Mouse (Mus musculus): ENCODE results near the gene Rad51b. TPM values are rescaled to one million over a fixed set of nuclear protein-coding genes. Genes with fewer than 3 reads are reported as not detected.

Gene Rad51b
- total RNA-seq, 2 experiments from 2014 or later: 10.8 to 19.0 TPM

GRCm38 (mm10) chr12:79433724-79434442 lies 136.8 kb downstream of the Rad51b start:
- peak; percentile 64 for ATAC-seq (replicated peaks; ENCODE audit: poor library complexity, severe bottlenecking)

DNA sequence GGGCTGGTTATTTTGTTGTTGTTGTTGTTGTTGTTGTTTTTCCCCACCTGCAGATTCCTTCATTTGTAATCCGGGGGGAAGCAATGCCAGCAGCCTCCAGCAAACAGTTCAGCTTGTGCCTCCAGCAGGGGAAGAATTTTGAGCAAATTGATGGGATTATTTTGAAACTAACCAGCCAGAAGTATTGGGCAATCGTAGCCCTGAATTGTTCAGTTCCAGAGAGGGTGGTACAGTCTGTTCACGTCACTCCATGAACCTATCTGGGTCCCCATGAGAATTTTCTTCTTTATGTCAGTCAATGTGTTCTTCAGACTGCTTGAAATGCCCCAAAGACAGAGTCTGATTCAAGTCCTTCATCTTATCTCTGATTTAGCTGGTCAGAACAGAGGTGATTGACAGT lies 138.4 kb downstream of the Rad51b start:
- peak; percentile 77 for ATAC-seq (replicated peaks; ENCODE audit: poor library complexity, severe bottlenecking)

- no peak for ATAC-seq (replicated peaks; ENCODE audit: poor library complexity, severe bottlenecking)
These were observed 139.0 kb downstream of the Rad51b start for GRCm38 (mm10) chr12:79436035-79436434.

DNA sequence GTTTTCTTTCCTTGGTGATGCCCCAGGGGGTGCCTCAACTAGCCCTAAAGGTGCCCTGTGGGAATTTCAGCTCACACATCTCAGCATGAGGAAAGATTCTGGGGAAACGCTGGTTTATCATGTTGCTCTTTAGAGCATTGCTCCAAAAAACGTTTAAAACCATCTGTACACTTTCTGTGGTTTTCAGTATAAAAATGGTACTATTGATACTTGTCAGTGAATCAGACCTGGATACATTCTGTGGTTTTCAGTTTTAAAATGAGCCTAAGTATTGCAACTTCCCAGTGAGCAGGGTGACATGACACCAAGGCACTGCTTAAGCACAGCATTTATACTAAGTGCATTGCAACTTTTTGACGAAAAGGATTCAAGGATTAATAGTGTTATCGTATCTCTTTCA lies 139.8 kb downstream of the Rad51b start:
- no peak for ATAC-seq (replicated peaks; ENCODE audit: poor library complexity, severe bottlenecking)

DNA sequence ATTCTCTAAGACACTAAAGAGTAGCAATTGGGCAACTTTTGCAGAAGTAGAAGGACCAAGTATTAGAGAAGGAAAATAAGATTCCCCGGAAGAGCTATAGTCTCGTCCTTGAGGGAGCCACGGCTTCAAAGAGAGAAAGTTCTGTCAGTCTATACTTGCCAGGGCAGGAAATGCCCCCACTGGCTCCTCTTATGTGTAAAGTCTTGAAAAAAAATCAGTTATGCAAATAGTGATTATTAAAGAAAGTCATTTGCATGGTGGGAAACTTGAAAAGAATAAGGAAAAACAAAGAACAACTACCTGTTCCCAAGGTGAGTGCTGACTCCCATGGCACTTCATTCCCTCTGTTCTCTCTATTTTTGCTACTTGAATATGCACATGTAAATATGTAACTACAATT lies 140.5 kb downstream of the Rad51b start:
- ATAC-seq (replicated peaks; ENCODE audit: poor library complexity, severe bottlenecking): no peak

DNA sequence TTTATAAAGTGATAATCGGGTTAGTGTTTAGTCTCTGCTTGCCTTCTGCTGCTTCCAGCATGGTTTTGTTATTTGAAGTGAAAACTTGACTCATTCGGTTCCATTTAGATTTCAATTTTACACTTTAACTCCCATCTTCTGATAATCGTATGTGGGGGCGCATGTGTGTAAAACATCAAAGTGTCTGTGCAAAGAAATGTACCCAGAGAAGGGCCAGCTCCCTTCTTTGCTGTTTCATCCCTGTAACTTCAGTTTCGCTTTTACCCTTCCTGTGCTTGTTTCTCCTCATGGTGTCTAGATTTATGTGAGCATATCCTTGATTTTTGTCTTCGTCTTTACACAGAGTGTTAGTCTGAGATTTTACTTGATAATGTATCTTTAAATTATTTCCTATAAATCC lies 142.9 kb downstream of the Rad51b start:
- no peak for ATAC-seq (replicated peaks; ENCODE audit: poor library complexity, severe bottlenecking)

GRCm38 (mm10) chr12:79441210-79442005 lies 144.3 kb downstream of the Rad51b start:
- ATAC-seq (replicated peaks; ENCODE audit: poor library complexity, severe bottlenecking): peak; percentile 52

- ATAC-seq (replicated peaks; ENCODE audit: poor library complexity, severe bottlenecking): no peak
These were observed 145.0 kb downstream of the Rad51b start for GRCm38 (mm10) chr12:79442126-79442525.

DNA sequence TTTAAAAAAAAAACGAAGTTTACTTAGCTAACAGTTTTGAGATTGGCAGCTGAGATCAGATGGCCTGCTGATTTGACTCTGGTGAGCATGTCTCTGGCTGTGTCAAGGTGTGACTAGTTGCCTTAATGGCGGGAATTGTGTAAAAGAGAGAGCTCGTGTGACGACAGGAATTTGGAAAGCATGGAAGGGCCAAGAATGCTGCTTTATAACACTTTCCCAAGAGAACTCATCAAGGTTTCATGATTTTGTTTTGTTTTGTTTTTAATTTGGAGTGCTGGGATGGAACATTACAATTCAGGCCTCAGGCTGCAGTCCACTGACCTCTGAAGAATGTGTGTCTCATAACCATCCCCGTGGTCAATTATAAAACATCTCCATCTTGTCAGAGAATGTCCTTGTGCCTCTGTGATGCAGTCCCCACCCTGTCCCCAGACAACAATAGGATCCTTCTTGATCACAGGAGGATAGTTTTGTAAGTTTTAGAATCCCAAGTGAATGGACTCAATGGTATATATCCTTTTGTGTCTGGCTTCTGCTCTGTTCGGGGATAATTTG lies 145.8 kb downstream of the Rad51b start:
- ATAC-seq (replicated peaks; ENCODE audit: poor library complexity, severe bottlenecking): no peak

- ATAC-seq (replicated peaks; ENCODE audit: poor library complexity, severe bottlenecking): no peak
These were observed 147.6 kb downstream of the Rad51b start for GRCm38 (mm10) chr12:79444646-79445045.

DNA sequence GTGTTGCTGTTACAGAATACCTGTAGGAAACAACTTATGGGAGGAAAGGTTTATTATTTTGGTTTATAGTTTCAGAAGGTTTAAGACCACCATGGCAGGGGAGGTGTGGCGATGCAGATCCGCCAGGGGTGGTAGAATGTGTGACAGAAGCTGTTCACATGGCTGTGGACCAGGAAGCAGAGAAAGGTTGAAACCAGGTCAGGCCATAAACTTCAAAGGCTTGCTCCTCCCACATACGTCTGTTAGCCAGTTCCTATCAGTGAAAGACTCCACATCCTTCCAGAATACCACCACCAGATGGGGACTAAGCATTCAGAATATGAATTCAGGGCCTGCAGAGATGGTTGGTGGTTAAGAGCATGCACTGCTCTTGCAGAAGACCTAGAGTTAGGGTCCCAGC lies 150.0 kb downstream of the Rad51b start:
- no peak for ATAC-seq (replicated peaks; ENCODE audit: poor library complexity, severe bottlenecking)

DNA sequence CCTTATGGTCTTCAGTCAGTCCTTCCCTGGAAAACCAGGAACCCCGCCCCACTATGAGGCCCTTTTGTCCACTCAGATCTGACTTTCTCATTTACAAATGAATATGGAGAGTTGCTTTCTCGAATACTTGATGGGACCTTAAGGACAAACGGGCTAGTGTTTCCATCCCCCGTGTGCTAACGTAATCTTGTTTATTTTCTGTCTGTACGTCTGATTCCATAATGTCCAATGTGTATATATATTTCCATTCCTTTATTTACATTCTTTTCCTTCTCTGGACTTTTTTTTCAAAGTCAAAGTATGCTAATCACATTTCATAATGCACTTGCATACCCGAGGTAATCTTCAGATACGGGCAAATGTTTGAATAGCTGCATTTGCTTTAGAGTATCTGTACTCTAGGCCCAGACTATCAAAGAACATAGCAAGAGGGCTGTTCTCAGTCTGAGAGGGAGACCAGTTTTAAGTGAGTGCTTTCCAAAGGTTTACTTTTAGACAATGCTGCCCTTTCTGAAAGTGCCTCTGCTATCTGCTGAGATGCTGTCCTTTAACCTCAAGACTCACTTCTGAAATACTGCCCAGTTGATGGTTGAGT lies 152.8 kb downstream of the Rad51b start:
- no peak for ATAC-seq (replicated peaks; ENCODE audit: poor library complexity, severe bottlenecking)

GRCm38 (mm10) chr12:79452882-79453281 lies 155.8 kb downstream of the Rad51b start:
- peak; percentile 63 for ATAC-seq (replicated peaks; ENCODE audit: poor library complexity, severe bottlenecking)

DNA sequence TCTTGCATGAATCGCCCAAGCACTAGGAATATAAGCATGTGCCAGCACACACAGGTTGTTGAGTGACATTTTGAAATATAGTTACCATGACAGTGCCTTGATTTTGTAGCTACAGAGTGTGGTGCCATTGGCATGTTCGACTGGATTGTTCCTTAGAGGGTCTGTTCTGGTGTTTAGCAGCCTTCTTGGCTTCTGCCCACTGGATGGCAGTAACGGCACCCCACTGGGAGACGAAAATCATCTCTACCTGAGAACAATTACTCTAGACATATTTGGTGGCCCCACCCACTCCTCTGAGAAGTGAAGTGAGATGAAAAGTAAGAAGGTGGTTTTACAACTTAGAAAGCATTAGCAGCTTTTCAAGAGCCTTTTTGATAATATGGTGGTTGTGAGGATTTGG lies 156.9 kb downstream of the Rad51b start:
- no peak for ATAC-seq (replicated peaks; ENCODE audit: poor library complexity, severe bottlenecking)

GRCm38 (mm10) chr12:79455061-79455847 lies 158.2 kb downstream of the Rad51b start:
- no peak for ATAC-seq (replicated peaks; ENCODE audit: poor library complexity, severe bottlenecking)

- ATAC-seq (replicated peaks; ENCODE audit: poor library complexity, severe bottlenecking): no peak
These were observed 158.7 kb downstream of the Rad51b start for GRCm38 (mm10) chr12:79455848-79456164.

- no peak for ATAC-seq (replicated peaks; ENCODE audit: poor library complexity, severe bottlenecking)
These were observed 159.2 kb downstream of the Rad51b start for GRCm38 (mm10) chr12:79456251-79456650.

DNA sequence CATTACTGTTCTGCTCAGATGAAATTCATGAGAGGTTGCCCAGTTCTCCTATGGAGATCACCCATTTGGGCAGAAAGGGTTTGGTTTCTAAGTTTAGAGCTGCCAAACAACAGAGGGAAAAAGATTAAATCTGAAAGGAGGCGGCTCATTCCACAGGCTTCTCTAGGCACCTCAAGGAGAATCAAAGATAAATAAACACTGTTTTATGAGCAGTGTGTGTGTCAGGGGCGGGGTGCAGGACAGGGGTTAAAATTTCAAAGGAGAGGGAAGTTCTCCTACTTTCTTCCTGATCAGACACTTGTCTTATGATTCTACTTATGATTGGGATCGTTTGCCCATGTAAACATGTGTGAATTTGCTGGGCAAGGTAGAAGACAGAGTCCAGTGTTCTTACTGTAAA lies 166.3 kb downstream of the Rad51b start:
- ATAC-seq (replicated peaks; ENCODE audit: poor library complexity, severe bottlenecking): no peak

GRCm38 (mm10) chr12:79470113-79470512 lies 173.0 kb downstream of the Rad51b start:
- no peak for ATAC-seq (replicated peaks; ENCODE audit: poor library complexity, severe bottlenecking)

DNA sequence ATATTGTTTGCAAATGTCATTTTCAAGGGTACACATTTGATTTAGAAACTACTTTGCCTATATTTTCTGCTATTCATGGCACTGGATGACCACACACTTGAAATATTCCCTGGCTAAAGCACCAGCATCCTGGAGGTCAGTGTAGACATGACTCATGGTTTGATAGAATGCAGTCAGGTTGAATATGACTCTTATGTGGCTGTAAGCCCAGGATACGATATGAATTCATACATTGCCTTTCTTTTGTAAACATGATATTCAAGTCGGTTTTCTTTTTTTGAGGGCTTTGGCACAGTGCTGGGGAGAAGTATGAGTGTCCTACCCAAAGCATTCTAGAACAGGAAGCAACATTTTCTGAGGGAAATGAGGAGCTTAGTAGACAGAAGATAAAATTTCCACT lies 174.8 kb downstream of the Rad51b start:
- no peak for ATAC-seq (replicated peaks; ENCODE audit: poor library complexity, severe bottlenecking)

Data from granulocyte monocyte progenitor cell, adult 5-6 weeks (primary cell).